Mouse (Mus musculus) megakaryocyte, embryonic 14.5 days (primary cell): ENCODE measurements at regions not wholly inside any gene's neighbourhood (a gene's known extent, or its start where the extent isn't known, plus 50 kb on each side); places are given as distances from the start of the nearest gene placed in this dataset.

ENCODE experiments used
- FLI1 ChIP-seq: IDR thresholded peaks from 2 replicates; pipeline ENCODE4 v1.6.1; 2012; ENCODE audit warnings: low read length, inconsistent platforms, mixed read lengths
- GATA1 ChIP-seq: IDR thresholded peaks from 3 replicates; pipeline ENCODE4 v1.6.1; 2012; ENCODE audit warnings: mixed read lengths, low read length, inconsistent platforms, borderline replicate concordance

GRCm38 (mm10) chr13:85509671-85510070 is 220.7 kb upstream of the Rasa1 start:
- no peak for TF ChIP-seq GATA1
- TF ChIP-seq FLI1, result no peak
